Mouse (Mus musculus) thymus, postnatal 0 days (tissue): ENCODE results near the gene Wnt7a. TPM values are rescaled to one million over a fixed set of nuclear protein-coding genes. Genes with fewer than 3 reads are reported as not detected.

Source experiments
- DNase-seq: peaks from one replicate; pipeline ENCODE4 v3.0.0-alpha.2; 2015; ENCODE audit warnings: low spot score
- polyA plus RNA-seq: library from polyadenylated mRNA; unstranded; fragments of >200 nt; fragmentation: Nextera tagmentation; extraction: Ambion mirVana; gene quantifications from 2 replicates; pipeline ENCODE4 v1.2.1, GENCODE M21; 2015

Gene Wnt7a
- polyA plus RNA-seq, 1 experiment from 2014 or later, result 0.22 TPM

DNA sequence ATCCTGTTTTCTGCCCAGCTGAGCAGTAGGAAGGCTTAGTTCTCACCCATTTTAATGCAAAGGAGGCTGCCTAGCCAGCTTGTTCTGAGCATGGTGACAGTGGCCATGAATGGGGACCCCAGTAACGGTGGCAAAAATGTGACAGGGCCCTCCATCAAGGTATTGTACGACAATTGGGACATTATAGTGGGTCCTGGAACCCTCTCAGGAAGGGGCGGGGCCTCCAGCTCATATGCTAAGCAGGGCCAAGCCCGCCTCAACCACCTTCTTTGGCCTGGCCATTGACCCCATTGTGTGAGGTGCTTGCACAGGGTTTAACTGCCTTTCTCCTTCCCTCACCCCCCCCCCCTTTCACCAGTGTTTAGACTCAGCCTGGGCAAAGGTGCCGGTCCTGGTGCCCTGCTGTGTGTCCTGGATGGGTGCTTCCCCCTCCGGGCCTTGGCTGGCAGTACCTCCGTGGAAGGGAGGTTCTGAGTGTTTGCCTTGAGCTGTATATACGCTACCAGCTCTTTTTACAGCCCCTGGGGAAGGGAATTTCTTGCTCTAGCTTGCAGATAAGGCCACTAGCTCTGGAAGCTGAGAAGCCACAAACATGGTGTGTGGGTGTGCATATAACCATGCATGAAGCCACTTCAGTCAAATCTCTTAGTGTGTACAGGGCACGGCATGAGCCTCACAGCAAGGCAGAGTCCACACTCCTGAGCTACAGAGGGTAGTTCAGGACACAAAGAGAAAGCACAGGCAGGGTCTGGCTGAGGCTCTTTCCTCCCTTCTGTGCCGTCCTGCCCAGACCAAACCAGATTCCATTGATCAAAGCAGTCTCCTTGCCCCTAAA is 64.9 kb downstream of the Wnt7a start:
- DNase-seq, result no peak

DNA sequence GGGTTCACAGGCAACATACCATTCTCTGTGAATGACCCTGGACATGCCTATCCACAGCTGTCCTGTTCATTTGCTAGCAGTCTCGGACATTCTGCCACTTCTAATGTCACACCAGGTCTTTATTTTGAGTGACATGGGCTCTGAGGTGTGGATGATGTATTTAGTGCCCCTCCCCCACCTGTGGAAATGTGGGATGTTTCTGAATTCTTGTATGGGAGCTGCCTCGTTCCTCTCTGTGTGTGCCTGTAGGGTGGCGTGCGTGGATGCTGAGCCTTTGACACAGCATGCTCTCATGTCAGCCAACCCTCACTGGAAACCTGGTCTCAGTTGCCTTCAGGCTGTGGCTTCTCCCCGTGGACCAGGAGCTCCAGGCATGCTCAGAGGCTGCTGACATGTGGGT is 66.1 kb downstream of the Wnt7a start:
- no peak for DNase-seq

GRCm38 (mm10) chr6:91339612-91340246 is 71.4 kb downstream of the Wnt7a start:
- DNase-seq, result no peak

- DNase-seq, result no peak
Observed at GRCm38 (mm10) chr6:91335470-91335869, 75.7 kb downstream of the Wnt7a start.

- DNase-seq, result no peak
Observed at GRCm38 (mm10) chr6:91331886-91332285, 79.3 kb downstream of the Wnt7a start.

GRCm38 (mm10) chr6:91325556-91325955 is 85.6 kb downstream of the Wnt7a start:
- no peak for DNase-seq

DNA sequence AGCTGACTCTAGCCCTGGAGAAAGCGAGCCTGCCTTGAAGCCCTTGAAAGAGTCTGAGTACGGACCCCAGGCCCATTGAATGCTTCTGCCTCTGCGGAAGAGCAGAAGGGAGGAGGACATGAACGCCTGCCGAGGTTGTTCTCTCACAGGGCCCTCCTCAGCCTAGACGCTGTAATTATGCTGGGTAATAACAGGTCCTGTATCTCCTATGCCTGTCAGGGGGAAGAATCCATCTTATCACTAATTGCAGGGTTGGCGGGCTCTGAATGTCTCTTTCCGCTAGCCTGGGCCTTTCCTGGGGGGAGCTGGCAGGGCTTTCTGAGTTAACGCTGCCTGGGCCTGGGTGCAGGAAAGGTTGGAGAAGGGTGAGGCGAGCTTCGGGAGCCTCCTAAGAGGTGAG is 86.4 kb downstream of the Wnt7a start:
- DNase-seq, result no peak

DNA sequence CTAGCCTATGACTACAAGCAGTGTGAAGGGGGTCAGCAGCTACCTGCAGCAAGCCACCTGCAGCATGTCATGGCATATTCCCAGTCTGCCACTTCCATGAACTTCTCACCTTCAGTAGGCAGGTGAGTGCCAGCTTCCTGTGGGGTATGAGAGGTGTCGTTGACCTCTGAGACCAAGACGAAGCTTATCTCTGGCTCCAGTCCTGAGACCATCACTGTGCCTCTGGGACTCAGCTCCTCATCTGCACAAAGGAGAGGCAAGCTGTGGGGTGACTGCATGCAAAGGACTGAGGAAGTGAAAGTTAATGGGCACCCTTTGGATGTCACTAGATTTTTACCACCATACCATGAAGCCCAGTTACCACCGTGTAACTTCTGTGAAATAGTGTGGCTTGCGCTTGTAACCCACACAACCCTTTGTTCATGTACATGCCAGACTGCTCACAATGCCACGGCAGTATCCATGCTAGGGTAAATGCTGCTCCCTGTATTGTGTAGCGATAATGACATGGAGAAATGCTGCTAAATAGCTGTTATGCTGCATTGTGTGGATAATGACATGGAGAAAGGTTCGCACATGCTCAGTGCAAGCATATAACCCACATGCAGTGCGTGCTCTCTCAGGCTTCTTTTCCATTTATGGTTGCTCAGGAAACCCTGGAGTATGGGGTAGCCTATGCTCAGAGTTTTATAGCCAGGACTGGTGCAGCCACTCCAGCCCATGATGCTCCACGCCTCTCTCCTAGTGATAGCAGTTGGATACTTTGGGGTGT is 89.0 kb downstream of the Wnt7a start:
- no peak for DNase-seq

Other genes with a start within 250 kb of the Wnt7a start
- gene Fbln2, start 198.9 kb downstream of the Wnt7a start, polyA plus RNA-seq, result 97.2 and 117 TPM in 2 replicates
- gene Chchd4, start 62.2 kb upstream of the Wnt7a start, polyA plus RNA-seq, result 21.6 and 23.7 TPM in 2 replicates
- 44.3 and 44.5 TPM in 2 replicates for gene Tmem43, start 62.3 kb upstream of the Wnt7a start, polyA plus RNA-seq
- 26.4 and 27.5 TPM in 2 replicates for gene Xpc, start 104.5 kb upstream of the Wnt7a start, polyA plus RNA-seq
- 327 and 351 TPM in 2 replicates for gene Lsm3, start 104.6 kb upstream of the Wnt7a start, polyA plus RNA-seq